Mouse (Mus musculus): ENCODE measurements around the gene Plin2.

DNA sequence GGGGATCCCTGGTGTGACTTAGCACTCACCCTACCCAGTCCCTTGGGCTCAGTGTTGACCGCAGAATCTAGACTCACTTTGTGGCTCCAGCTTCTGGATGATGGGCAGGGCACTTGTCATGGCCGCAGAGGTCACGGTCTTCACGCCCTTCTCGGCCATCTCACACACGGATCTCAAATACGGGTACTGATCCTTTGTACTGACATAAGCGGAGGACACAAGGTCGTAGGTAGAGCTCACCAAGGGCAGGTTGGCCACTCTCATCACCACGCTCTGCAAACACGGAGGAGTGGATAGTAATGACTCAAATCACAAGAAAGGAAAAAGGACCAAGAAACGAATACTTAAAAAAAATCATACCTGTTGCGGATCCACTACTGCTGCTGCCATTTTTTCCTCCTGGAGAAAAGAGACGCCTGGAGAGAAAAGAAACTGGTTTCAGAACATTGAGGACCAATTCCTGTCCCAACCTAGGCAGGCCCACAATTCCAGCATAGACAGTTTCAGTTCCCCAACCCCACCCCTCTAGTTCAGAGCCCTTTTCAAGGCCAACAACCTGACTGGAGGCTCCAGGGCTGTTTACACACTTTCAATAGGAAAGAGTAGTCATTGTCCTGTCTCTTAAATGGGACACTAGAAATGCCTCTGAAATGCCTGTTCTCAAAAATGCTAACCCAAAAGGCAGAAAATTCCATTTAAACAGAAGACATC is 1.4 kb downstream of the Plin2 start:
- TF ChIP-seq CTCF (IDR thresholded peaks at IDR 0.05; ENCODE audit: control insufficient read depth, insufficient read depth, low read length) (no peak; the same call in 1 of the 2 replicates), POLR2A (IDR thresholded peaks at IDR 0.05; ENCODE audit: borderline replicate concordance, control insufficient read depth, low read depth, low read length) (no peak)
